Mouse (Mus musculus) T-helper 2 cell (primary cell): ENCODE results near the gene Shroom1.

Experiments
- in situ Hi-C: fragments of 300-600 bp; cut with MboI, MseI; formaldehyde crosslinking; loops from one replicate; pipeline ENCODE4 v1.15.1; 2025; ENCODE audit warnings: high pct_unique_total_duplicates

Shroom1 gene

DNA sequence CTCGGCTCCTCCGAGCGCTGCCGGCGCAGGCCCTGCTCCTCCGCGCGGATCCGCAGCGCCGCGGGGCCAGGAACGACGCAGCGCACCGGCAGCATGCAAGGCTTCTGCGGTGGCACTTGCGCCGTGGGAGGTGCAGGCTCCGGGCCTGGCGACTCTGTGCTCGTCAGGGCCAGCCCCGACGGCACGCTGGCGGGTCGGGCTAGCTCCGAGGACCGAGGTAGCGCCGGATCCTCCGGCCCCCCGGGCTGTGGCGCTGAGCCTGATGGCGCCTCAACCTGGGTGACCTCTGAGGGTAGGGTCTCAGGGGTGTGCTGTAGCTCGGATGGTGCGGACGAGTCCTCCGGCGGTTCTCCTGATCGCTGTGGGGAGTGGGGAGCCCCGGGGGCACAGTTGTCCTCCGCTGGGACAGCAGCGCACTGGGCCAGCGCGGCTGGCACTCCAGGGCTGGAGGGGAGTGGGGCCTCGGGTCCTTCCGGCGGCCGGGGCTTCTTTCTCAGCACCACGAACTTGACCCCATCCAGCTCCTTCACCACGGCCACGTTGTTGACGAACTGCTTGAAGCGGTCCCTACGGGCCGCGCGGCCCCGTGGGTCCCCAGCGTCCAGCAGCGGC is 22.3 kb downstream of the Shroom1 start:
- in situ Hi-C loops: no loop called here

DNA sequence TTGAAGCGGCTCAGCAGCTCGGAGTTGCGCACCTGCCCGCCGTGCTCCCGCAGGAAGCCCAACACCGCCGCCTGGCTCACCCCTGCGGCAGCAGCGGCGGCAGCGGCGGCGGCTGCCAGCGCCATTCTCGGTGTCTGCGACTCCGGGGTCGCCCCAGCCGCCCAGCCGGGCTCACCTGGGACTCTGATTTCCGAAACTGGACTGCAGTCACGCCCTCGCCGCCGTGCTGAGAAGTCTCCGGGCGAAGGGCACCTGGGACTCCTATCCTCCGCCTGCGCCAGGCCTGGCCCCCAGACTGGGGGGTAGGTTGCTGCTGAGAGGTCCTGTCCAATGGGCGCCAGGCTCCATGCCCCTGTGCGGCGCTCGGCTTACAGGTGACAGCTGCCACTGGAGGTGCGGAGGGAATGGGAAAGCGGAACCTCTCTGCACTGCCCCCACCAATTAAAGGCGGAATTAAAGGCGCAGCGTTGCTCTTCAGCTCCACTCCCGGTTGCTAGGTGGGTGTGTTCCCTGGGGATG is 22.8 kb downstream of the Shroom1 start, which contains the start of the genes Gm9945 and Sowaha:
TSS of gene Gm9945 (plus strand) at position 384 of the 519 bp plus-strand sequence.
TSS of gene Sowaha (minus strand) at position 492 of the 519 bp plus-strand sequence.
- in situ Hi-C loops: no loop called here

DNA sequence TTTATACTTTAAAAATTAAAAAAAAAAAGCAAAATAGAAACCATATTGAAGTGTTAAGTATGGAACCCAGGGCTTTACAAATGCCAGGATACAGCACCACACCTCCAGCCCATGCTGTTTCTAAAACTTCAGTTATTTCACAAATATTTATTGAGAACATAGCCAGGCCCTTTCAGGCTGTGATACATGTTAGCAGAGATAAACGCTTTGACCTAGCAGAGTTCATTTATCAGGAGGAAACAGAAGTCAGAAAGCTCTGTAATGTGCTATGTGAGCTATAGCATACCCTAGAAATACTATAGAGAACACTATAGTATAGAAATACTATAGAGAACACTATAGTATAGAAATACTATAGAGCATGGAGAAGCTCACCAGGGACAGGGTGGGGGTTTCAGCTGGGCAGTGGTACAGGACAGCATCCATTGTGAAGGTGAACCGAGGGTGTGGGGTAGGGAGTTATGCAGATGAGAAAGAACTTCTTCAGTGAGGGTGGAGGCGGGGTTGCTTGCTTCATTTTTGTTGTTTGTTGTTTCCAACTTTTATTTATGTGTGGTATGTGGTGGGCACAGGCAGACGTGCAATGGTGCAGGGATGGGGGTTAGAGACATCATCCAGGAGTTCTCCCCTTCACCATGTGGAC is 24.2 kb downstream of the Shroom1 start:
- in situ Hi-C loops: no loop called here

GRCm38 (mm10) chr11:53483159-53483891 is 26.3 kb downstream of the Shroom1 start:
- in situ Hi-C loops: no loop called here

- in situ Hi-C loops: no loop called here
These were observed 28.7 kb downstream of the Shroom1 start for GRCm38 (mm10) chr11:53485719-53486118.

DNA sequence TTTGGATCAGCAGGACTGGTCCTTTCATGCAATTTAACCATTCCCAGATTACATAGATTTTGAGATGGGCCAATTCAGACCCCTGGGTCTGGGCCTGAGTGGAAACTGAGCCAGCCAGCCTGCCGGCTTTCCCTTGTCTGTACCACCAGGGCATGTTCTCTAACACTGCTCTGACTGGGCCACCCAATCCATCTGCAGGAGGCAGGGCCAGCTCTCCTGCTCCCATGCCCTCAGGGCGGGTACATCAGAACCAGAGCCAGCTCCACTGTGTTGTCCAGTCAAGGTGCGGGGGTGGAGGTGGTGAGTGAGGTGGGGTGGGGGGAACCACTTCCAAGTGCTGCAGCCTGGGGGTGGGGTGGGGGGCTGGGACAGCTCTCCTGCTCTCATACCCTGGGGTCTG is 29.3 kb downstream of the Shroom1 start:
- in situ Hi-C loops: no loop called here

DNA sequence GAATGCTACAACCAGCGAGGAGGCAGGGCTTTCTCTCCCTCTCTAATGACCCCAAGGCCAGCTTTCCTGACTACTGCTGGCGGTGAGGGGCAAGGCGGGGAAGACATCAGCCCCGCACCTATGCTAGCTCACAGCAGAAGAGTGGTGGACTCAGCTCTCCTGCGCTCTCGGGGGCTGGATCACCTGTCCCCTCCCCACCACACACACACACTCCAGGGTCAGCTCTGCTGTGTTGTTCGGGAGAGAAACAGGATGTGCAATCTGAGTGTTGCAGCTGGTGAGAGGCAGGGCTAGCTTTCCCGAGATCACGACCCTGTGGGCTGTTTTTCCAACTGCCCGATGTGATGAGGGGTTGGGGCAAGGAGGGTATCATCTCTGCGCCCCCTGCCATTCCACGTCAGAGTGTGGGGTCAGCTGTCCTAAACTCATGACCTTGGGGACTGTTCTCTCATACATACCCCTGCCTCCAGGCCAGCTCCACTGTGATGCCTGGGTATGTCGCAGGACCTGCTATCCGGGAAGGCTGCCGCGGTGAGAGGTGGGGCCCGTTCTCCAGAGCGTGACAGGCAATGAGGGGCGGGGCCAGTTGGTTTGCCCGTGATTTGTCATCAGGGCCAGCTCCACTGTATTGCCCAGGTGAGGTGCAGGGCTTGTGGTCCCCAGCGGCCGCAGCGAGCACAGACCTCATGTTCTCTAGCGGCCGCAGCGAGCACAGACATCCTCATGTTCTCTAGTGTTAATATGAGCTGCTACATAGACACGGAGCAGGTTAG is 30.0 kb downstream of the Shroom1 start:
- in situ Hi-C loops: no loop called here

- in situ Hi-C loops: no loop called here
These were observed 32.0 kb downstream of the Shroom1 start for GRCm38 (mm10) chr11:53489007-53489406.

GRCm38 (mm10) chr11:53489421-53489820 is 32.4 kb downstream of the Shroom1 start:
- in situ Hi-C loops: no loop called here

DNA sequence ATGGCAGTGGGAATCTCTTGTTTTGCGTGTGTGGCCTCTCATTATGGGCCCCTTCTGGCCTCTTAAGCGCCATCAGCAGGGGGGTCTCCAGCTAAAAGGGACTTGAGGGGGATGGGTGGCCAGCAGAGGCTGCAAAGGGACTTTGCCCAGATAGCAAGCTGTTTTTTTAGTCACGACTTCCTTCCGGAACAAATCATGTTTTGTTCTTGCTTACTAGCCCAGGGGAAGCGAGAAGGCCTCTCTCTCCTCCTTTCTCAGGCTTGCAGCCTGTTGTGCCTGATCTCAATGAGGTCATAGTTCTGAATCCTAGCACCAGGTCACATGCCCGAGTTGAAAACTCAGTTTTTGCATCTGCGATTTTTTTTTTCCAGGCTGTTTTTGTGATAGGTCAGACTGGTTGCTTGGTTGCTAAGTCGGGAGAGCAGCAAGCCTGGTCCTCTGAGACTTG is 35.0 kb downstream of the Shroom1 start:
- in situ Hi-C loops: loop anchor here (5.0 kb wide), 1 partner anchor 35 kb away; no protein-coding TSS in a partner anchor

GRCm38 (mm10) chr11:53493243-53493955 is 36.4 kb downstream of the Shroom1 start:
- in situ Hi-C loops: loop anchor here (5.0 kb wide), 1 partner anchor 34 kb away; no protein-coding TSS in a partner anchor

DNA sequence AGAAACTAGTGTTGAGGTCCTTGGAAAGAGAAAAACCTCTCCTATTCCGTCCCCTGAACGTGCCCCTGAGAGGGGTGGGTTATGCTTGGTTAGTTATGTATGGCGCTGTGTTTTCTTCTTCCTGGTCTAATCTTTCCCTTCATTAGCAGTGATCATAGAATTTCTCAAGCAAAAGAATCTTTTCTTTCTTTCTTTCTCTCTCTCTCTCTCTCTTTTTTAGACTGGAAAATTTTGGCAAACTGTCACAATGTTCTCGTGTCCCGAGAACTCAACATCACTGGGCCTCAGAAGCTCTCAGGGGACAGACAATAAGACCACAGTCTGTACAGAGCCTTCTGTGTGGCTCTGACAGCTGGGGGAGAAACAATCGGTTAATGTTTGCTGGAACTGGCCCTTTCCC is 38.4 kb downstream of the Shroom1 start:
- in situ Hi-C loops: no loop called here

DNA sequence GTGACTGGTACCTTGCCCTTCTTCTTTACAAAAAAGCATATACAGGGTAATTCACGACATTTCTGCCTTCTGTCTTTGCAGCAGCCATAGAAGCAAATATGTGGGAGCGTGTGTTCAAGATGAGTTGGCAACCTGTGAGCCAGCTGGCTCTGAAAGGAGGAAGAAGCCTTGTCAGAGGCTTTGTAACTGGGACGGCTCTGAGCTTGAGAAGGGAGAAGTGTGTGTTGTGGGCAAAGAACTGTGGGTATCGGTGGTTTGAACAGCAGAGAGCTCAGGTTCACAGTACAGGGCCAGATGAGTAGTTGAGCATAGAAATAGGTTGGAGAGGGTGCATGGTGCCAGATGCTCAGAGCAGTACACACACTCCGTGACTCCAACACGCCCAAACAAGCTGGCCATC is 39.9 kb downstream of the Shroom1 start:
- in situ Hi-C loops: no loop called here

DNA sequence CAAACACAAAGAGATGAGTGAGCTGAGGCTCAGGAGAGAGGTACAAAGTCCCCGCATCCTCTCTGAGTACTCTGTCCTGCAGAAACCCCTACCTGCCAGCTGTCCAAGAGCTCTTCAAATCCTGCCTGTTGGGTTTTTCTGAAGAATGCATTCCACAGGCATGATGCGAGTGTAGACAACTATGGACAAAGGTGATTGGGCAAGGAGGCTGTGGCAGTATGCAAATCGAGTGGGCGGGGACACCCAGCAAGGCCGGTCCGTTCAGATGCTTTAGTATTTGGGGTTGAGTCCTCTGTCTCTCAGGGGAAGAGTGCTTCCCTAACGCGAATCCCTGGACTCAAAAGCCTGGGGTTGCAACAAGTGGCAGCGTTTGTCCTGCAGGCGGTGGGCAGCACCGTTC is 43.6 kb downstream of the Shroom1 start:
- in situ Hi-C loops: no loop called here

DNA sequence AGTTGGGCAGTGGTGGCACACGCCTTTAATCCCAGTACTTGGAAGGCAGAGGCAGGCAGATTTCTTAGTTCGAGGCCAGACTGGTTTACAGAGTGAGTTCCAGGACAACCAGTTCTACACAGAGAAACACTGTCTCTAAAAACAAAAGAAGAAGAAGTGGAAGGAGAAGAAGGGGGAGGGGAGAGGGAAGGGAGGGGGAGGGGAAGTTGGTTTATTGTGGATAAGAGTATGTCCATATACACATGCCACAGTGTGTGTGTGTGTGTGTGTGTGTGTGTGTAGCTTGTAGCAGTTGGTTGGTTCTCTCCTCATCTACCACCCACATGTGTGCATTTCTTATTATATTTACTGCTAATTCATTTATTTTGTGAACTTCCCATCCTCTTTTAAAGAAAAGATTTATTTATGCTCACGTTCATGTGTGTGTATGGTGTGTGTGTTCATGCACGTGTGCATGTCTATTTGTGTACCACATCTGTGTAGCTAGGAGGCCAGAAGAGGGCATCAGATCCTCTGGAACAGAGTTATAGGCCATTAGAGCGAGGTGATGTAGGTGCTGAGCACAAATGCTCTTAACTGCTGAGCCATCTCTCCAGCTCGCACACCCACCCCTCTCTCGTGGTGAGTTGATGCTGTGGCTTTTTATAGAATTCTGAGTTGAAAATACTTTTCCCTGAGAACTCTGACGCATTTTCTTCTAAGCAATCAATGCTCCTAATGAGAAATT is 45.2 kb downstream of the Shroom1 start:
- in situ Hi-C loops: no loop called here

DNA sequence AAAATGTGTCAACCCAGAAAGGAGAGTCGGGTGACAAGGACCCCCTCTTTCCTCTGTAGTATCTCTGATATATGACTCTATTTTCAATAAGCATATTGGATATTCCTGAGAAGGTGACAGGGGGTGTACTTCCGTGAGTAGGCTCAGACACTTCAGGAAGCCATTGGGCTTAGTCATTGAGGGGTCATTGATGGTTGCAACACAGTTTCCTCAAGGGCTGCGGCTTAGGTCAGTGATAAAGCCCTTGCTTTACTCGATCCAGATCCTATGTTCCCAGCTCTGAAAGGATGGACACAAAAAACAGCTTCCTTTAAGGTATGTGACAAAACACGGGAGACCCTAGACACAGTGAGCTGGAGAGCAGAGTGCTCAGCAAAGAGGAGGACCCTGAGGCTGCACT is 46.7 kb downstream of the Shroom1 start:
- in situ Hi-C loops: no loop called here

GRCm38 (mm10) chr11:53504376-53504775 is 47.4 kb downstream of the Shroom1 start:
- in situ Hi-C loops: no loop called here

- in situ Hi-C loops: no loop called here
These were observed 48.1 kb downstream of the Shroom1 start for GRCm38 (mm10) chr11:53505026-53505663.

DNA sequence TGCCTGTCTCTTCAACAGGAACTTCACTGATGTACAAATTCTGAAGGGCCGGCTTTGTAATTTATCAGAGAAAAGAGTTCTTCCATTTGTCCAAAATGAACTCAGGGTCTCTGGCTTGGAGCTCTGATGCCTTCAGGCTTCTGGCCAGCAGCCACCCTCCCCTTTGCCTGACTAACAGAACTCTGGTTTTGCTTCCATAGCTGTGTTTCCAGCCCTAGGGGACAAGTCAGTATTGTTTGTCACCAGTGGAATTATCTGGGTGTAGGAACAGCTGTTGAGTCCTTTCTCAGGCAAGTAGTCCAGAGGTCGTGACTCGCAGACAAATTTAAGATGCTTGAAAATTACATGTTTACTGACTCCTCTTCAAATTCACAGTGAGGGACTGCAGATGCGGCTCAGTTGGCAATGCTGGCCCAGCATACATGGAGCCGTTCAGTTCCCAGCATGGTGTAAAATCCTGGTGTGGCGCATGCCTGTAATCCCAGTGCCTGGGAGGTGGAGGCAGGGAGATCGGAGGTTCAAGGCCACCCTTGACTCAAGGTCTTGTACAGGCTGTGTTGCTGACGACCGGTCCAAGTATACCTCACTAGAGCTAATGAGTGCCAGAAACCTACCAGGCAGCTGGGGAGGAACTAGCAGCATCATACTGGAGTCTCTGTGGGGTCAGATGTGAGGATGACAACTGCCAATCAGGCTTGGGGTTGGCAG is 50.2 kb downstream of the Shroom1 start:
- in situ Hi-C loops: no loop called here
